Mouse (Mus musculus): ENCODE results near the gene Ocln. TPM values are rescaled to one million over a fixed set of nuclear protein-coding genes. Genes with fewer than 3 reads are reported as not detected.

The Ocln gene
- 7.4 and 23.3 TPM in 2 replicates for polyA plus RNA-seq (2012; rRNA removed)

DNA sequence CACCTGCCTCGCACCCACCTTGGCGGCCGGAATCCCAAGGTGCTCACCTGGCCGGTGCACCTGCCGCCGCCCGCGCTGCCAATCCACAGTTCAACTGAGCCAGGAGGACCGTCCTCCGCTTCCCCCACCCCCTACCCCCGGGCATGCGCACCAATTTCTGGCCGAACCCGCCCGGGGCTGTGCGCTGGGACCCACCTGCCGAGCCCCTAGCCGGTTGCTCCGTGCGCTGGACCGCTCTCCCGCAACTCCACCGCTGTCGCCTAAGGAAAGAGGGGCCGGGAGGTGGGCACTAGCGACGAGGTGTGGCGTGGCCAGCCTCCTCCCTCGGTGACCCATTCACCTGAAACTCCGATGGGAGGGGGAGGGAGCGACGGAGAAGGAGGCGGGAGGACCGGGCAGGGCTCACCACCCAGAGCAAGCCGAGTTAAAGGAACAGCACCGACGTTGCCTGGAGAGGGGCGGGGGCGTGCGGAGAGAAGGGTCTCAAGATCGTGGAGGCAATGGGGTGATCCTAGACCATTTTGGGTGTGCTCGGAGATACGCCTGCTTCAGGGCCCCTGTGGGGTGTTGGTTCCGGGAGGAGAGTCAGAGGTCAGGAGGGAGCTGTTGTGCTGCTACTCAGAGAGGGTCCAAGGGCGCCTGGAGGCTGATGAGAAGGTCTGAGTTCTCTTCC, at the start of gene Ocln:
Gene Ocln (minus strand): TSS at position 350 of the 673 bp plus-strand sequence.
- peaks cover 5% of the 10 kb centered on the region for H3K4me1 ChIP-seq (ENCODE audit: control insufficient read depth, insufficient read depth, insufficient read length, low read length)
- WGBS = under 1% methylated on average over 45 of the region's 45 CpGs
- peak within 1 kb of the TSS; percentile 69 for H3K27ac ChIP-seq (ENCODE audit: insufficient read depth, low read depth, low read length)
- TF ChIP-seq CTCF (IDR thresholded peaks at IDR 0.05; ENCODE audit: extremely low read depth, insufficient read length, insufficient replicate concordance, low read depth, low read length) = no peak
- 0 out of 2 replicates have a peak, but pooled peaks cover 4% of the 10 kb centered on the region for H3K27me3 ChIP-seq (ENCODE audit: control insufficient read depth, insufficient read depth, low read length)
- H3K4me3 ChIP-seq (ENCODE audit: low read depth, low read length) = peak within 1 kb of the TSS; percentile 68
- no peaks in the 10 kb centered on the region for H3K36me3 ChIP-seq (ENCODE audit: control insufficient read depth, insufficient read depth, low read length)

DNA sequence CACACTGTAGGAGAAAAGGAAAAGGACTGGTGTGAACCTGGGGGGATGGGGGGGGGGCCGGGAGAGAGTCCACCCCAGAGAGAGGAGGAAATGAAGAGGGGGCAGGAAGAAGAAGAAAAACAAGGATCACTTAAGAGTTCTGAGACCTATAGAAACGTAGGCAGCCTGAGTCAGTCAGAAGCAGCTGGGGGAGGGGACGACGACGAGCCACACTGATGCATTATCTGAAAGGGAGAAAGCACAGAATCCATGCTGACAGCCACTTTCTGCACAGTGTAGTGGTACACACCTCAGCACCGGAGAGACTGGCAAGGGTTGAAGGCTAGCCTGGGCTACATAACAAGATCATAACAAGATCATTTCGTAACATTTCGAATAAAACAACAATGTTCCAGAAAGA, 48.5 kb upstream of the Ocln start:
- 63% methylated on average over 8 of the region's 8 CpGs for WGBS
- H3K27me3 ChIP-seq (ENCODE audit: control insufficient read depth, insufficient read depth, low read length) = no peaks in the 10 kb centered on the region
- no peak for TF ChIP-seq CTCF (IDR thresholded peaks at IDR 0.05; ENCODE audit: extremely low read depth, insufficient read length, insufficient replicate concordance, low read depth, low read length)
- TF ChIP-seq POLR2A (IDR thresholded peaks at IDR 0.05; ENCODE audit: low read depth, low read length) = no peak

DNA sequence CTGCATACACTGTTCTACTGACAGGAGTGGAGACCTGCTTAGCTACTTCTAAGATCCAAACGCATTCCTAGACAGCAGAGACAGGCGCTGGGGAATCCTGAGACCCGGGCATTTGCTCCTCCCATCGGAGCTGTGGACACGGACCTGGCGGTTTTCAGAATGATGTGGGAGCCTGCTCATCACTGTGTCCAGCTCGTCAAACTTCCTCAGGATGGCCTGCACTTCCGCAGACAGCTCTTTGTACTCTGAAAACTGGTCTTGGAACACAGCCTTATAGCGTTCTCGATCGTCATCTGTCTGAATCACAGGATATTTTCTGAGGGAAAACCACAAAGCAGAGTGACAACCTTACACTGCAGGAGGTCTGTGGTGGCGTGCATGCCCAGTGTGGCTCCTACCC, 47.8 kb upstream of the Ocln start:
- Histone ChIP-seq H3K4me1 (ENCODE audit: control insufficient read depth, insufficient read depth, insufficient read length, low read length) (peaks cover 4% of the 10 kb centered on the region; the same call in 1 of the 2 replicates), H3K27ac (ENCODE audit: insufficient read depth, low read depth, low read length) (no peak overlapping the region), H3K4me3 (ENCODE audit: low read depth, low read length) (no peak overlapping the region), H3K27me3 (ENCODE audit: control insufficient read depth, insufficient read depth, low read length) (no peaks in the 10 kb centered on the region), H3K36me3 (ENCODE audit: control insufficient read depth, insufficient read depth, low read length) (peaks cover 51% of the 10 kb centered on the region)
- TF ChIP-seq POLR2A (IDR thresholded peaks at IDR 0.05; ENCODE audit: low read depth, low read length) (no peak), CTCF (IDR thresholded peaks at IDR 0.05; ENCODE audit: extremely low read depth, insufficient read length, insufficient replicate concordance, low read depth, low read length) (no peak)
- 86% methylated on average over 12 of the region's 12 CpGs for WGBS

More for the DNA sequence above, 48.5 kb upstream of the Ocln start:
- Histone ChIP-seq H3K4me1 (ENCODE audit: control insufficient read depth, insufficient read depth, insufficient read length, low read length) (peaks cover 6% of the 10 kb centered on the region; the same call in 1 of the 2 replicates), H3K4me3 (ENCODE audit: low read depth, low read length) (0 out of 2 replicates have a peak overlapping the region, but pooled peaks have one; percentile 1), H3K27ac (ENCODE audit: insufficient read depth, low read depth, low read length) (no peak overlapping the region), H3K36me3 (ENCODE audit: control insufficient read depth, insufficient read depth, low read length) (peaks cover 47% of the 10 kb centered on the region)

DNA sequence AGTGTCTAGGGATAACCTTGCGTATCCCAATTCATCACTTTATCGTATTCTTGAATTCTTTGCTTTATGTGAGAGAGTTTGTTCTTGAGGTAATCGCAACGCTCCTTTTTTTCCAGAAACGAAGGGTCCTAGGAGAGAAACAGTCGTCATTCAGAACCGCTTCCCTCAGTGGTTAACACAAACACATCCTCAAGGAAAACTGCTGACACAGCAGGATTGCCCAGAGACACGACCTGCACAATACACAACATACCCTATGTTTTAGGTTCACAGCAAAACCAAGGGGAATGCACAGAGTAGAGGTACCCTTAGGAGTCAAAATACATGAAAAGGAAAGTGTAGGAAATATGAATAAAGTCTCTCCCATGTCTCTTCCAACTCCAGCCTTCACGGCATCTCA, 44.8 kb upstream of the Ocln start:
- Histone ChIP-seq H3K27me3 (ENCODE audit: control insufficient read depth, insufficient read depth, low read length) (no peaks in the 10 kb centered on the region), H3K36me3 (ENCODE audit: control insufficient read depth, insufficient read depth, low read length) (peaks cover 39% of the 10 kb centered on the region), H3K4me3 (ENCODE audit: low read depth, low read length) (no peak overlapping the region), H3K27ac (ENCODE audit: insufficient read depth, low read depth, low read length) (no peak overlapping the region), H3K4me1 (ENCODE audit: control insufficient read depth, insufficient read depth, insufficient read length, low read length) (peaks cover under 1% of the 10 kb centered on the region; the same call in 1 of the 2 replicates)
- WGBS = 82% methylated on average over 9 of the region's 9 CpGs
- TF ChIP-seq CTCF (IDR thresholded peaks at IDR 0.05; ENCODE audit: extremely low read depth, insufficient read length, insufficient replicate concordance, low read depth, low read length) (no peak), POLR2A (IDR thresholded peaks at IDR 0.05; ENCODE audit: low read depth, low read length) (no peak)

DNA sequence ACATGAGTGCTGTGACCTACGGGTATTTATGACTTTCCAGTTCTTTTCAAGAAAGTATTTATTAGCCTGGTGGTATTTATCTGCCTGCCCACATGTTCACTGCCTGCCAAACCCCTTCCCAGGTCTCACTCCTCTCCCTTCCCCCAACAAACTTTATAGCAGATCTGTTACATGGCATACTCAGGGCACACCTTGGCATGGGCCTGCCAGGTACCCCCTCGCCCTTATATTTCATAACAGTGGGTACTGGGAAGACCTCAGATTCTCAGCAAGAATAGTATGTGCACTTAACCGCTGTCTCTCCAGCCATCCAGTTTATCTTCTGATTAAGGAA, 43.0 kb upstream of the Ocln start:
- Histone ChIP-seq H3K4me1 (ENCODE audit: control insufficient read depth, insufficient read depth, insufficient read length, low read length) (no peaks in the 10 kb centered on the region), H3K4me3 (ENCODE audit: low read depth, low read length) (no peak overlapping the region), H3K27ac (ENCODE audit: insufficient read depth, low read depth, low read length) (no peak overlapping the region), H3K27me3 (ENCODE audit: control insufficient read depth, insufficient read depth, low read length) (no peaks in the 10 kb centered on the region), H3K36me3 (ENCODE audit: control insufficient read depth, insufficient read depth, low read length) (peaks cover 33% of the 10 kb centered on the region)
- WGBS = 65% methylated on average over 3 of the region's 3 CpGs
- TF ChIP-seq POLR2A (IDR thresholded peaks at IDR 0.05; ENCODE audit: low read depth, low read length) = no peak
- no peak for TF ChIP-seq CTCF (IDR thresholded peaks at IDR 0.05; ENCODE audit: extremely low read depth, insufficient read length, insufficient replicate concordance, low read depth, low read length)

DNA sequence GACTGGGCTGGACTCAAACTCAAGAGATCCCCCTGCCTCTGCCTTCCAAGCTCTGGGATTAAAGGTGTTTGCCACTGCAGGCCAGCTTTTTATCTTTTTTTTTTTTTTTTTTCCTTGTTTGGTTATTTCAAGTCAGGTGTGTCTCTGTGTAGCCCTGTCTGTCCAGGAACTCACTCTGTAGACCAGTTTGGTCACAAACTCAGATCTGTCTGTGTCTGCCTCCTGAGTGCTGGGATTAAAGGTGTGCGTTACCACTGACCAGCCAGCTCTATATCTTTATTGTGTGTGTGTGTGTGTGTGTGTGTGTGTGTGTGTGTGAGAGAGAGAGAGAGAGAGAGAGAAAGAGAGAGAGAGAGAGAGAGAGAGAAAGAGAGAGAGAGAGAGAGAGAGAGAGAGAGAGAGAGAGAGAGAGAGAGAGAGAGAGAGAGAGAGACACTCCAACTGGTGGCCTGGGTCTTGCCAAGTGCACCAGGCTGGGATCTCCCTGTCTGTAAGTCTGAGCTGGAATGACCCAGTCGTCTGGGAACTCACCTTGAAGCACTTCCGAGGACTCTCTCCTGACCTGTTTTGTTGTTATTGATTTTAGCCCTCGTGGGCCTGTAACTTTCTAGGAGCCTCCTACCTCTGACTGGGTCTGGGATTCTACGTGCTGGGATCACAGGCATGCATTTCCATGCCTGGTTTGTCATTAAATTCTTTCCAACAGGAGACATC, 42.5 kb upstream of the Ocln start:
- TF ChIP-seq CTCF (IDR thresholded peaks at IDR 0.05; ENCODE audit: extremely low read depth, insufficient read length, insufficient replicate concordance, low read depth, low read length) = no peak
- no peak for TF ChIP-seq POLR2A (IDR thresholded peaks at IDR 0.05; ENCODE audit: low read depth, low read length)
- Histone ChIP-seq H3K4me3 (ENCODE audit: low read depth, low read length) (no peak overlapping the region), H3K27ac (ENCODE audit: insufficient read depth, low read depth, low read length) (no peak overlapping the region), H3K27me3 (ENCODE audit: control insufficient read depth, insufficient read depth, low read length) (no peaks in the 10 kb centered on the region), H3K36me3 (ENCODE audit: control insufficient read depth, insufficient read depth, low read length) (peaks cover 28% of the 10 kb centered on the region), H3K4me1 (ENCODE audit: control insufficient read depth, insufficient read depth, insufficient read length, low read length) (no peaks in the 10 kb centered on the region)
- WGBS = 47% methylated on average over 5 of the region's 5 CpGs

DNA sequence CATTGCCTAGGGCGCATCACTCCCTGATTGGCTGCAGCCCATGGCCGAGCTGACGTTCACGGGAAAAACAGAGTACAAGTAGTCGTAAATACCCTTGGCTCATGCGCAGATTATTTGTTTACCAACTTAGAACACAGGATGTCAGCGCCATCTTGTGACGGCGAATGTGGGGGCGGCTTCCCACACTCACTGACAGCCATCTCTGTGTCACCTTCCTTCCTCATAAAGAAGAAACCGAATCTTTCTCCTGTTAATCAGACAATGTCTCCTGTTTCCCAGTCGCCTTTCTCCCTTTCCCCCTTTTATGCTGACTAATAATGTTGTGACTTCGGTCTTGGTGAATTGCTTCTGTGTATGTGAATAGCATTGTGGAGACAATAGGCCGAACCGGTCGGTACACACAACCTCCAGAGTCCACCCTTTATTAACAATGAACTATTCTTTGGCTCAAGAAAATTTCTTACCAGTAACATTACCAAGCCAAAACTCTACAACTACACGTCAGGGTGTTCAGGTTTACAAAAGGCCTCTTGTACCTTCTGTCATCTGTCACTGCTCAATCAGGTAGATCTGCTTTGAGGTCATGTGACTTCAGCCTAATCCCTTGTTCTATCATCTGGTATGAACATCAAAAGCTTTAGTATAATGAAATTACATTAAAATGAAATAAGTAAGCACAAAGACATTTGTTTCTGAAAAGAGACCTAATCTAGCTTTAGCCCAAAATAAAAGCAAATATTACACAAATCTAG, 41.7 kb upstream of the Ocln start:
- H3K27me3 ChIP-seq (ENCODE audit: control insufficient read depth, insufficient read depth, low read length) = no peaks in the 10 kb centered on the region
- H3K36me3 ChIP-seq (ENCODE audit: control insufficient read depth, insufficient read depth, low read length) = peaks cover 23% of the 10 kb centered on the region
- peak overlapping the region; percentile 82 for H3K27ac ChIP-seq (ENCODE audit: insufficient read depth, low read depth, low read length)
- no peaks in the 10 kb centered on the region for H3K4me1 ChIP-seq (ENCODE audit: control insufficient read depth, insufficient read depth, insufficient read length, low read length)
- TF ChIP-seq POLR2A (IDR thresholded peaks at IDR 0.05; ENCODE audit: low read depth, low read length) (no peak), CTCF (IDR thresholded peaks at IDR 0.05; ENCODE audit: extremely low read depth, insufficient read length, insufficient replicate concordance, low read depth, low read length) (no peak)
- 51% methylated on average over 12 of the region's 17 CpGs for WGBS
- H3K4me3 ChIP-seq (ENCODE audit: low read depth, low read length) = no peak overlapping the region

All from small intestine, adult 2 months (tissue).